Mouse (Mus musculus) lung, adult 2 months (tissue): ENCODE results near the gene Myh10.

Source experiments
- CTCF ChIP-seq: fragments of 200-500 bp; IDR thresholded peaks from 2 replicates; pipeline ENCODE4 v1.5.1; 2011; ENCODE audit warnings: mild to moderate bottlenecking, low read length, control low read depth; ENCODE audit not compliant: insufficient read depth
- POLR2A ChIP-seq: fragments of 200-500 bp; IDR thresholded peaks from 2 replicates; pipeline ENCODE4 v1.6.1; 2011; ENCODE audit warnings: low read depth, mild to moderate bottlenecking, control low read depth, low read length, borderline replicate concordance; ENCODE audit errors: extremely low read depth

- peak; percentile 54; the same call in 1 of the 2 replicates for TF ChIP-seq POLR2A
- no peak for TF ChIP-seq CTCF
Observed at GRCm38 (mm10) chr11:68692010-68692692, 792 bp downstream of the Myh10 start.
